Mouse (Mus musculus): ENCODE data around the gene Rbpj. TPM values are rescaled to one million over a fixed set of nuclear protein-coding genes. Genes with fewer than 3 reads are reported as not detected.
A peak's percentile ranks its signal among the peaks of the same experiment; 100 is the strongest.

The Rbpj gene
- polyA plus RNA-seq, 1 experiment = 17.5 TPM

- peaks cover 19% of the 10 kb centered on the region for H3K4me1 ChIP-seq (ENCODE audit: control insufficient read depth, insufficient read depth, low read length)
- peak overlapping the region; percentile 47 for H3K4me3 ChIP-seq (replicated peaks; ENCODE audit: extremely low read depth, low read depth, low read length)
- TF ChIP-seq CTCF (IDR thresholded peaks at IDR 0.05; ENCODE audit: insufficient read depth, low read length) = no peak
- TF ChIP-seq POLR2A (IDR thresholded peaks at IDR 0.05; ENCODE audit: borderline replicate concordance, extremely low read depth, low read depth, low read length) = no peak
- 7% methylated on average over 57 of the region's 67 CpGs for WGBS
- DNase-seq = peak; percentile 33
Observed at GRCm38 (mm10) chr5:53590875-53591682, 125.1 kb downstream of the Rbpj start.

DNA sequence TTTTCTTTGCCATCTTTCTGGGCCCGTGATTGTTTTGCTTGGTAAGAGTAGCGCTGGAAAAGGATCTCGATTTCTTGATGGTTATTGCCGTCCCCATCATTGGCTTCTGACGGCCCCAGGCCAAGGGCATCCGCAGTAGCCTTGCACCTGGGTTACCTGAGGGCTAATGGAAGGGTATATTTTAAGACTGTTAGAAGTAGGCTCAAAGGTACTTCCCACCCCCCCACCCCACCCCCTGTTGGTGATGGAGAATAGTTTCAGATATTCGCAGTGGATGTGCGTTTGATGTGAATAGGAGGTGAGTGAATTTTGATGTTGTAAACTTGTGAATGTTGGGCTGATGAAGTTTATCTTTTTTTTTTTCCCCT lies 125.7 kb downstream of the Rbpj start:
- TF ChIP-seq POLR2A (IDR thresholded peaks at IDR 0.05; ENCODE audit: borderline replicate concordance, extremely low read depth, low read depth, low read length) = no peak
- TF ChIP-seq CTCF (IDR thresholded peaks at IDR 0.05; ENCODE audit: insufficient read depth, low read length) = no peak
- WGBS = 4% methylated on average over 8 of the region's 8 CpGs
- no peak for DNase-seq

DNA sequence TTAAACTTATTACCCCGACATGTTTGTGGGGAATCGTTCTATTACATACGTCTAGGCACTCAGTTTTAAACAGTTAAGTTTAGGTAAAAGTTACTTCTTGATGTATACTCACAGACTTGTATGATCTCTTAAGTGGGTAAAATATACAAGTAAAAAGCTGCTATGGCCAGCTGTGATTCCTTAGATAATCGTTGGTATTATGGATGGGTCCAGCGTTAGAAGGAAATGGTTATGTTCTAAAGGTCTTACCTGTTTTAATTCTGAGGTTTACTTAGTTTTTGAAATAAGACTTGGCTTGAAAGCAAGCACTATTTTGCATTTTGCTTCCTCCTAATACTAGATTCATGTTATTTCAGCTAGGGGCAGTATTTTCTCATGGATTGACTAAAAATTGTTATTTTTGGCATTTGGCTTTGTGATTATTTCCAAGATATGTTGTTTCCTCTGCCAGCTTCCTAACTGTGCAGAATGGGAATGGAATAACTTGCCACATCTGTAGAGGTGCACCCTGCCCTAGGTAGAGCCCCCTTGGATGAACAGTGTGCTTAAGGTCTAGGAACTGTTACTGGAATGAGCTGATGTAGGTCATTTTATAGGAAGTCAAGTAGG lies 127.2 kb downstream of the Rbpj start:
- Histone ChIP-seq H3K4me1 (ENCODE audit: control insufficient read depth, insufficient read depth, low read length) (peaks cover 18% of the 10 kb centered on the region), H3K4me3 (replicated peaks; ENCODE audit: extremely low read depth, low read depth, low read length) (no peak overlapping the region)
- 63% methylated on average over 5 of the region's 5 CpGs for WGBS
- no peak for DNase-seq
- TF ChIP-seq POLR2A (IDR thresholded peaks at IDR 0.05; ENCODE audit: borderline replicate concordance, extremely low read depth, low read depth, low read length) (no peak), CTCF (IDR thresholded peaks at IDR 0.05; ENCODE audit: insufficient read depth, low read length) (no peak)

More for the DNA sequence above, 125.7 kb downstream of the Rbpj start:
- Histone ChIP-seq H3K4me1 (ENCODE audit: control insufficient read depth, insufficient read depth, low read length) (peaks cover 19% of the 10 kb centered on the region), H3K4me3 (replicated peaks; ENCODE audit: extremely low read depth, low read depth, low read length) (peak overlapping the region; percentile 47)

DNA sequence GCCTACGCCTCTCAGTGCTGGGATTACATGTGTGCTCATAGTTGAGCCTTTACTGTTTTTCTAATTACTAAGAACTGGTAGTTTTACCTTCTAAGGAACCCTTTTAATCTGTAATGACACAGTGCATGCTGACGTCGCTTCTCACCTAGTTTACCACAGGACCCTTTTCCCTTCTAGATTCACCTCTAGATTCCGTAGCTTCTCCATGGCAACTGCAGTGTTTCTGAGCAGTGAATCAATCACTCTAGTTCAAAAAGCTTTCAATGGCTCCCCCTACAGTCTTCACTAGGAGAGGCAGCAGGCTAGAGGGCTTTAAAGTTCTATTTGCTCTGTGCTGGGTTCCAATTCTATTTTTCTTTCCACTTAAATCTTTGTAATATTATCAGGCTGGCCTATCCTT lies 128.3 kb downstream of the Rbpj start:
- peak; percentile 19 for DNase-seq
- TF ChIP-seq POLR2A (IDR thresholded peaks at IDR 0.05; ENCODE audit: borderline replicate concordance, extremely low read depth, low read depth, low read length) (no peak), CTCF (IDR thresholded peaks at IDR 0.05; ENCODE audit: insufficient read depth, low read length) (peak; percentile 33; the same call in 1 of the 2 replicates)
- WGBS = 18% methylated on average over 4 of the region's 4 CpGs

GRCm38 (mm10) chr5:53598510-53598909 lies 132.6 kb downstream of the Rbpj start:
- Histone ChIP-seq H3K4me3 (replicated peaks; ENCODE audit: extremely low read depth, low read depth, low read length) (no peak overlapping the region), H3K4me1 (ENCODE audit: control insufficient read depth, insufficient read depth, low read length) (peaks cover 8% of the 10 kb centered on the region)
- TF ChIP-seq CTCF (IDR thresholded peaks at IDR 0.05; ENCODE audit: insufficient read depth, low read length) = no peak
- no peak for TF ChIP-seq POLR2A (IDR thresholded peaks at IDR 0.05; ENCODE audit: borderline replicate concordance, extremely low read depth, low read depth, low read length)
- no peak for DNase-seq

More for the DNA sequence above, 128.3 kb downstream of the Rbpj start:
- no peak overlapping the region for H3K4me3 ChIP-seq (replicated peaks; ENCODE audit: extremely low read depth, low read depth, low read length)
- peaks cover 13% of the 10 kb centered on the region for H3K4me1 ChIP-seq (ENCODE audit: control insufficient read depth, insufficient read depth, low read length)

DNA sequence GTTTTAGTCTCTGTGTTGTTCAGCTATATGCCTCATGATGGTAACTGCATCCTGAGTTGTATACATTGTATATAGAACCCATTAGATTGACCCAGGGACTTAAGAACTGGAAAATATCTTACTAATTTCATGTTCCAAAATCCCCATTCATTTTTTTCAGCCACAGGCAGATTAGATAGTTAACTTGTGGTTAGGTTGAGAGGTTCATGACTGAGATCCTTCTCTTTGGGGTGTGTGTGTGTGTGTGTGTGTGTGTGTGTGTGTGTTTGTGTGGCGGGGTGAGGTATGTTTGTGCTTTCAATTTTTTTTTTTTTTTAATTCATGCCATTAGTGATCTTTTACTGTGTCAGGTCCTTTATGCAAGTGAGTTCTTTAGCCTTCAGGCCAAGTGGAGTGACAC lies 133.2 kb downstream of the Rbpj start:
- TF ChIP-seq POLR2A (IDR thresholded peaks at IDR 0.05; ENCODE audit: borderline replicate concordance, extremely low read depth, low read depth, low read length) (no peak), CTCF (IDR thresholded peaks at IDR 0.05; ENCODE audit: insufficient read depth, low read length) (no peak)
- H3K4me3 ChIP-seq (replicated peaks; ENCODE audit: extremely low read depth, low read depth, low read length) = no peak overlapping the region
- H3K4me1 ChIP-seq (ENCODE audit: control insufficient read depth, insufficient read depth, low read length) = peaks cover 6% of the 10 kb centered on the region
- DNase-seq = no peak
- 80% methylated on average over 1 of the region's 1 CpGs for WGBS

DNA sequence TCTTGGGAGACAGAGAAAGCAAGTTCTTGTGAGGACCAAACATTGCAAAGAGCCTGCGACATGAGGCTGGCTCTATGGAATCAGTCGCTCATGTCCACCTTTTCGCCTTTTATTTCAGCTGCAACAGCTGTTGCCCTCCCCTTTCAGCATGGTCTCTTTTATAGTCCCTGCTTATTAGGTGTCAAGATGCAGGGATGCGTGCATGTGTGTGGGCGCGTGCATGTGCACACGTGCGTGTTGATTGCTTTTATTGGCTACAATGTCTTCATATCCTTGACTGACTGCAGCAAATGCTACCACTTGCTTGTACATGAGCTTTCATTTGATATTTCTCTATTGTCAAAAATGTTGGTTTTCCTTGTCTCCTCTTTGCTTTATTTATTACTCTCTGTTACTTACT lies 136.2 kb downstream of the Rbpj start:
- TF ChIP-seq CTCF (IDR thresholded peaks at IDR 0.05; ENCODE audit: insufficient read depth, low read length) (no peak), POLR2A (IDR thresholded peaks at IDR 0.05; ENCODE audit: borderline replicate concordance, extremely low read depth, low read depth, low read length) (no peak)
- WGBS = 87% methylated on average over 8 of the region's 8 CpGs
- H3K4me1 ChIP-seq (ENCODE audit: control insufficient read depth, insufficient read depth, low read length) = peaks cover 3% of the 10 kb centered on the region; the same call in 1 of the 2 replicates
- no peak overlapping the region for H3K4me3 ChIP-seq (replicated peaks; ENCODE audit: extremely low read depth, low read depth, low read length)
- DNase-seq = no peak

GRCm38 (mm10) chr5:53605450-53605849 lies 139.5 kb downstream of the Rbpj start:
- DNase-seq = no peak
- WGBS = 73% methylated on average over 4 of the region's 4 CpGs
- no peak for TF ChIP-seq POLR2A (IDR thresholded peaks at IDR 0.05; ENCODE audit: borderline replicate concordance, extremely low read depth, low read depth, low read length)
- no peak for TF ChIP-seq CTCF (IDR thresholded peaks at IDR 0.05; ENCODE audit: insufficient read depth, low read length)
- H3K4me1 ChIP-seq (ENCODE audit: control insufficient read depth, insufficient read depth, low read length) = peaks cover 6% of the 10 kb centered on the region; the same call in 1 of the 2 replicates
- no peak overlapping the region for H3K4me3 ChIP-seq (replicated peaks; ENCODE audit: extremely low read depth, low read depth, low read length)

- 39% methylated on average over 9 of the region's 9 CpGs for WGBS
- Histone ChIP-seq H3K4me3 (replicated peaks; ENCODE audit: extremely low read depth, low read depth, low read length) (no peak overlapping the region), H3K4me1 (ENCODE audit: control insufficient read depth, insufficient read depth, low read length) (peaks cover 3% of the 10 kb centered on the region; the same call in 1 of the 2 replicates)
- DNase-seq = no peak
- TF ChIP-seq CTCF (IDR thresholded peaks at IDR 0.05; ENCODE audit: insufficient read depth, low read length) (no peak), POLR2A (IDR thresholded peaks at IDR 0.05; ENCODE audit: borderline replicate concordance, extremely low read depth, low read depth, low read length) (no peak)
Observed at GRCm38 (mm10) chr5:53607230-53607996, 141.5 kb downstream of the Rbpj start.
